In the genomic region with DNA sequence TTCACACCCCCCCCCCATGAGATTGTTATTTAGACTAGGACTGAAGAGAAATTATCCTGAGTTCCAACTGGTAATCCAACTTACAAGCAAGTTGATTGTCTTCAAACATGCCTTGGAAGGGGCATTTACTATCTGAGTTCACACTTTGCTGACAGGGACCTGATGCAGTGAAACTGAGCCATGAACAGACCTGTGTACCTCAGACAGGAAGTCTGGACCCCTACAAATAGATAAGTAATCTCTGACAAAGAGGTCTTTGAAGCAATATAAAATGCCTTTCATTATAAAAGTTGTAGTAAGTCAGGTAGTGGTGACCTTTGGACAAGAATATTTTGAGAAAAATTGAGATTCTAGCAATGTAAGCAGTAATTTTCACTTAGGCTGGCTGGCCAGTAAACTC, we compare ENCODE assay signal across 25 mouse cellular contexts. TPM values are rescaled to one million over a fixed set of nuclear protein-coding genes. Genes with fewer than 3 reads are reported as not detected.
"Had no signal": no experiment of that assay in that cellular context is flagged by ENCODE, and none has a peak within 500 bp of the region (broad histone marks: within the 10 kb centered on the region; RNA-seq: fewer than 3 reads in every experiment).

No protein-coding gene starts in this region.

- DNase-seq: cerebellum, adult 9-10 months; cerebellum, adult 9-11 months; cerebellum, postnatal 10 days; cerebellum, postnatal 14 days; cerebellum, postnatal 25 days; cerebellum, postnatal 36 days; embryo, embryonic 11 days; forebrain, postnatal 0 days; gastrocnemius, adult 2 months; gastrocnemius, postnatal 10 days; gastrocnemius, postnatal 14 days; gastrocnemius, postnatal 25 days; gastrocnemius, postnatal 36 days; heart, adult 11 months; heart, adult 18-20 months had no signal

- H3K9ac ChIP-seq: embryonic facial prominence, embryonic 12.5 days; embryonic facial prominence, embryonic 13.5 days; embryonic facial prominence, embryonic 15.5 days; forebrain, embryonic 12.5 days; forebrain, embryonic 13.5 days; forebrain, embryonic 15.5 days; forebrain, postnatal 0 days had no signal

- H3K4me1 ChIP-seq: embryonic facial prominence, embryonic 10.5 days; embryonic facial prominence, embryonic 12.5 days; embryonic facial prominence, embryonic 13.5 days; embryonic facial prominence, embryonic 15.5 days; forebrain, embryonic 10.5 days; forebrain, embryonic 12.5 days; forebrain, embryonic 13.5 days; forebrain, embryonic 15.5 days; heart, embryonic 10.5 days had no signal

- H3K27ac ChIP-seq: embryonic facial prominence, embryonic 10.5 days; embryonic facial prominence, embryonic 12.5 days; embryonic facial prominence, embryonic 13.5 days; embryonic facial prominence, embryonic 15.5 days; forebrain, embryonic 10.5 days; forebrain, embryonic 12.5 days; forebrain, embryonic 13.5 days; forebrain, embryonic 15.5 days; gastrocnemius, adult 2 months; heart, embryonic 10.5 days had no signal

- H3K4me3 ChIP-seq: embryonic facial prominence, embryonic 10.5 days; embryonic facial prominence, embryonic 12.5 days; embryonic facial prominence, embryonic 13.5 days; embryonic facial prominence, embryonic 15.5 days; erythroblast, embryonic 14.5 days; forebrain, embryonic 10.5 days; forebrain, embryonic 12.5 days; forebrain, embryonic 13.5 days; forebrain, embryonic 15.5 days; gastrocnemius, adult 2 months; heart, embryonic 10.5 days had no signal

- H3K27me3 ChIP-seq: embryonic facial prominence, embryonic 12.5 days; embryonic facial prominence, embryonic 13.5 days; embryonic facial prominence, embryonic 15.5 days; forebrain, embryonic 12.5 days; forebrain, embryonic 13.5 days; forebrain, embryonic 15.5 days had no signal

- H3K9me3 ChIP-seq: embryonic facial prominence, embryonic 10.5 days; embryonic facial prominence, embryonic 12.5 days; embryonic facial prominence, embryonic 13.5 days; embryonic facial prominence, embryonic 15.5 days; forebrain, embryonic 10.5 days; forebrain, embryonic 12.5 days; forebrain, embryonic 13.5 days; forebrain, embryonic 15.5 days; heart, embryonic 10.5 days had no signal

RNA-seq across cellular contexts. Expression of a gene that starts 20.8 kb away (rescaled TPM):
- polyA plus RNA-seq: erythroblast, embryonic 14.5 days had no signal
